Mouse (Mus musculus) CH12.LX (cell line): Measurements from ENCODE around the gene Ngef. TPM values are rescaled to one million over a fixed set of nuclear protein-coding genes. Genes with fewer than 3 reads are reported as not detected.

Source experiments
- DNase-seq: peaks from one replicate; pipeline ENCODE4 v3.0.0-alpha.2; 2013; ENCODE audit errors: extremely low read depth
- H3K27ac ChIP-seq: 2 replicates; pipeline ENCODE4 v1.5.1; 2012; ENCODE audit warnings: low read depth, mild to moderate bottlenecking, control low read depth, moderate library complexity; ENCODE audit not compliant: insufficient read depth
- H3K27me3 ChIP-seq: replicated peaks from 2 replicates; pipeline ENCODE3; 2012; ENCODE audit warnings: inconsistent platforms
- H3K36me3 ChIP-seq, 2 experiments: replicated peaks in 1 of 2; 2 replicates each; pipeline versions ENCODE3 to v1.6.1; 2012; ENCODE audit warnings: inconsistent platforms in 1 of 2, low read length in 1 of 2, mild to moderate bottlenecking in 1 of 2, mixed read lengths in 1 of 2, moderate library complexity in 1 of 2; ENCODE audit not compliant: control insufficient read depth in 1 of 2, insufficient read depth in 1 of 2
- H3K4me1 ChIP-seq, 2 experiments: 2 replicates each; pipeline ENCODE4 v1.6.1; 2012; ENCODE audit warnings: inconsistent platforms in 1 of 2, moderate library complexity in 1 of 2; ENCODE audit not compliant: insufficient read depth in 2 of 2, control insufficient read depth in 1 of 2
- H3K4me2 ChIP-seq: 2 replicates; pipeline ENCODE4 v1.6.1; 2012; ENCODE audit warnings: low read depth, mild to moderate bottlenecking, control low read depth; ENCODE audit not compliant: poor library complexity, insufficient read depth, severe bottlenecking
- H3K4me3 ChIP-seq, 3 experiments: fragments of 150-350 bp in 1 of 3; sonication (generic) in 1 of 3; replicated peaks in 1 of 3; 2 replicates each; pipeline versions ENCODE3 to v1.5.1; 2011 to 2012; ENCODE audit warnings: low read depth in 2 of 3, low read length in 2 of 3, mild to moderate bottlenecking in 2 of 3, moderate library complexity in 2 of 3, control low read depth in 1 of 3, improper control_type of control experiment in 1 of 3, inconsistent platforms in 1 of 3, mixed read lengths in 1 of 3; ENCODE audit not compliant: poor library complexity in 1 of 3
- H3K79me2 ChIP-seq: replicated peaks from 2 replicates; pipeline ENCODE4 v1.6.1; 2012; ENCODE audit warnings: mild to moderate bottlenecking, moderate library complexity; ENCODE audit not compliant: control insufficient read depth, poor library complexity, insufficient read depth, severe bottlenecking; ENCODE audit errors: extremely low read depth
- H3K9ac ChIP-seq: 2 replicates; pipeline ENCODE4 v1.6.1; 2012; ENCODE audit warnings: low read depth, mild to moderate bottlenecking, control low read depth, moderate library complexity; ENCODE audit not compliant: insufficient read depth
- H3K9me3 ChIP-seq: replicated peaks from 2 replicates; pipeline ENCODE3; 2012; ENCODE audit warnings: low read length, inconsistent platforms, mixed read lengths
- BHLHE40 ChIP-seq: IDR thresholded peaks from 2 replicates; pipeline ENCODE4 v1.6.1; 2011; ENCODE audit warnings: mild to moderate bottlenecking, low read depth, low read length, improper control_type of control experiment
- CHD1 ChIP-seq: IDR thresholded peaks from 2 replicates; pipeline ENCODE4 v1.6.1; 2012; ENCODE audit warnings: low read depth, low read length, improper control_type of control experiment, inconsistent platforms
- CHD2 ChIP-seq: IDR thresholded peaks from 2 replicates; pipeline ENCODE4 v1.6.1; 2011; ENCODE audit warnings: low read length, improper control_type of control experiment
- CTCF ChIP-seq, 2 experiments: IDR thresholded peaks in 1 of 2; conservative IDR thresholded peaks in 1 of 2; 2 replicates each; pipeline ENCODE4 v1.5.1; 2011 to 2012; ENCODE audit warnings: low read depth in 2 of 2, low read length in 2 of 2, improper control_type of control experiment in 1 of 2, inconsistent platforms in 1 of 2, mild to moderate bottlenecking in 1 of 2, moderate library complexity in 1 of 2
- E2F4 ChIP-seq: IDR thresholded peaks from 2 replicates; pipeline ENCODE4 v1.6.1; 2011; ENCODE audit warnings: low read depth, low read length, improper control_type of control experiment; ENCODE audit not compliant: insufficient replicate concordance
- ETS1 ChIP-seq: conservative IDR thresholded peaks from 2 replicates; pipeline ENCODE4 v1.6.1; 2012; ENCODE audit warnings: low read depth, mild to moderate bottlenecking, inconsistent platforms, low read length, improper control_type of control experiment, moderate library complexity
- GABPA ChIP-seq: IDR thresholded peaks from 2 replicates; pipeline ENCODE4 v1.6.1; 2012; ENCODE audit warnings: low read depth, low read length, improper control_type of control experiment, inconsistent platforms; ENCODE audit not compliant: insufficient replicate concordance
- IRF4 ChIP-seq: IDR thresholded peaks from 2 replicates; pipeline ENCODE4 v1.6.1; 2014; ENCODE audit warnings: low read depth, mild to moderate bottlenecking, inconsistent platforms, low read length, improper control_type of control experiment
- MAFK ChIP-seq: IDR thresholded peaks from 2 replicates; pipeline ENCODE4 v1.6.1; 2011; ENCODE audit warnings: low read length, improper control_type of control experiment; ENCODE audit not compliant: insufficient replicate concordance
- MEF2A ChIP-seq: IDR thresholded peaks from 2 replicates; pipeline ENCODE4 v1.6.1; 2014; ENCODE audit warnings: low read depth, mild to moderate bottlenecking, inconsistent platforms, low read length, improper control_type of control experiment, borderline replicate concordance
- MXI1 ChIP-seq: IDR thresholded peaks from 2 replicates; pipeline ENCODE4 v1.6.1; 2011; ENCODE audit warnings: mild to moderate bottlenecking, low read depth, low read length, improper control_type of control experiment
- NRF1 ChIP-seq: IDR thresholded peaks from 2 replicates; pipeline ENCODE4 v1.6.1; 2014; ENCODE audit warnings: low read depth, mild to moderate bottlenecking, inconsistent platforms, low read length, improper control_type of control experiment, moderate library complexity
- PAX5 ChIP-seq: IDR thresholded peaks from 2 replicates; pipeline ENCODE4 v1.6.1; 2012; ENCODE audit warnings: low read length, inconsistent platforms, mixed read lengths
- POLR2A ChIP-seq: IDR thresholded peaks from 2 replicates; pipeline ENCODE4 v1.6.1; 2011; ENCODE audit warnings: low read depth, mild to moderate bottlenecking, improper control_type of control experiment, low read length
- POLR2AphosphoS2 ChIP-seq: IDR thresholded peaks from 2 replicates; pipeline ENCODE4 v1.6.1; 2011; ENCODE audit warnings: low read depth, low read length, improper control_type of control experiment
- RAD21 ChIP-seq: IDR thresholded peaks from 2 replicates; pipeline ENCODE4 v1.6.1; 2011; ENCODE audit warnings: low read depth, mild to moderate bottlenecking, low read length, improper control_type of control experiment, moderate library complexity
- SIN3A ChIP-seq: IDR thresholded peaks from 2 replicates; pipeline ENCODE4 v1.6.1; 2012; ENCODE audit warnings: low read length, improper control_type of control experiment, inconsistent platforms
- TBP ChIP-seq: conservative IDR thresholded peaks from 2 replicates; pipeline ENCODE4 v1.6.1; 2011; ENCODE audit warnings: low read depth, low read length, improper control_type of control experiment
- TCF12 ChIP-seq: IDR thresholded peaks from 2 replicates; pipeline ENCODE4 v1.6.1; 2014; ENCODE audit warnings: low read depth, mild to moderate bottlenecking, inconsistent platforms, low read length, improper control_type of control experiment
- USF2 ChIP-seq: conservative IDR thresholded peaks from 2 replicates; pipeline ENCODE4 v1.6.1; 2011; ENCODE audit warnings: low read depth, low read length, improper control_type of control experiment
- ZC3H11A ChIP-seq: IDR thresholded peaks from 2 replicates; pipeline ENCODE4 v1.6.1; 2012; ENCODE audit warnings: low read depth, mild to moderate bottlenecking, inconsistent platforms, low read length, improper control_type of control experiment
- ZNF384 ChIP-seq: IDR thresholded peaks from 2 replicates; pipeline ENCODE4 v1.6.1; 2012; ENCODE audit warnings: low read depth, low read length, improper control_type of control experiment, inconsistent platforms
- dilution Hi-C: fragments of 300-500 bp; cut with MboI; formaldehyde crosslinking; loops from 2 replicates; pipeline ENCODE4 v1.14.3; 2020; ENCODE audit warnings: low sequenced_read_pairs; ENCODE audit not compliant: extremely low pct_unique_long_range_greater_than_20kb, extremely low pct_ligation_motif_present
- in situ Hi-C: fragments of 300-500 bp; cut with MboI; formaldehyde crosslinking; loops from 3 replicates; pipeline ENCODE4 v1.14.3; 2019; ENCODE audit warnings: low sequenced_read_pairs, low pct_ligation_motif_present, low pct_unique_long_range_greater_than_20kb, mixed read lengths
- polyA plus RNA-seq: library from polyadenylated mRNA; unstranded; fragments of >175 nt; gene quantifications from 2 replicates; pipeline ENCODE4 v1.2.1, GENCODE M21; 2012; ENCODE audit warnings: low read depth; ENCODE audit not compliant: insufficient read length
- total RNA-seq, 2 experiments: library from RNA; depleted of rRNA; stranded (reverse); fragments of 300-350 nt in 1 of 2; fragments of >200 nt in 1 of 2; gene quantifications; 2 replicates each; pipeline ENCODE4 v1.2.3; 2012 to 2014

Gene Ngef
- total and polyA plus RNA-seq, 3 experiments, result not detected

DNA sequence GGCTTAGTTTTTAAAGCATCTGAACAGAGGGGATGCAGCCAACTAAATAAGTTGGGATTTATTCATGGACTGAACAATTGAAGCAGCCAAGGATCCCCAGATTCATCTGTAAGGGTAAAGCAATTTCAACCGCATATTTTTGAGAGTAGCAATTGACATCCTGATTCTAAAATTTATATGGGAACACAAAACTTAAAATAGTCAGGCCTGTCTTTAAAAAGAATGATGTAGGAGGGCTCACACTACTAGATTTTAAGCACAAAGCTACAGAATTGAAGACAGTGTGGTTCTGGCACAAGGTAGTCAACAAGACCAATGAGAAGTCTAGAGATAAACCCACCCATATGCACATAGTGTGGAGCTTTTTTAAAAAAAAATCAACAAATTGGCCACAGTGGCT lies 36.7 kb downstream of the Ngef start:
- TF ChIP-seq POLR2AphosphoS2, result no peak
- TF ChIP-seq PAX5, result no peak
- TF ChIP-seq ETS1, result no peak
- TF ChIP-seq USF2, result no peak
- TF ChIP-seq MEF2A, result no peak
- no peak overlapping the region for H3K4me3 ChIP-seq
- no peak overlapping the region for H3K4me2 ChIP-seq
- no peaks in the 10 kb centered on the region for H3K36me3 ChIP-seq
- H3K27me3 ChIP-seq, result no peaks in the 10 kb centered on the region
- dilution Hi-C loops (no loop called here), in situ Hi-C loops (no loop called here)
- H3K27ac ChIP-seq, result no peak overlapping the region
- no peak overlapping the region for H3K9ac ChIP-seq
- H3K79me2 ChIP-seq, result no peaks in the 10 kb centered on the region
- no peaks in the 10 kb centered on the region for H3K9me3 ChIP-seq
- no peak for DNase-seq
- H3K4me1 ChIP-seq, result peaks cover 0 to 3% of the 10 kb centered on the region in 2 experiments; a peak in 2 of 4 replicates

DNA sequence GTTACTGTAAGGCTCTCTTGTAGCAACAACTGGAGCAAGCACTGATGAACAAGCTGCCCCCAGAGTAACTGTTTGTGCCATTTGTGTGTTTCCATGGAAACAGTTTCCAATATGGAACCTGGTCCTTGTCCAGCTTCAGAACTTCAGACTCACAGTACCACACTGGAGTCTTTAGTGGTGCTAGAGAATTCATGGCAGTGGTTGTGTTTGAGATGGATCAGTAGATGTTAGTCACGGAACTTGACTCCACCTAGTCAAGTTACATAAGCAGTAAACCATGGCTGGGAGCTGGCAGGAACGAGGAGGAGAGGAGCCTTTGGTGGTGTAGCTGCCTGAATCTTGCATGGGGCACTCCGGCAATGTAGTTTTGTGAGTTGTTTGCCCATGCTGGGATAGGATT lies 39.6 kb downstream of the Ngef start:
- TF ChIP-seq TCF12 (no peak), TBP (no peak), IRF4 (no peak), BHLHE40 (no peak), E2F4 (no peak), CHD2 (no peak), MXI1 (no peak), POLR2A (no peak), RAD21 (no peak)
- no peak overlapping the region for H3K27ac ChIP-seq
- no peak overlapping the region for H3K4me2 ChIP-seq
- no peak for DNase-seq
- H3K9me3 ChIP-seq, result no peaks in the 10 kb centered on the region
- dilution Hi-C loops, result no loop called here
- H3K27me3 ChIP-seq, result no peaks in the 10 kb centered on the region
- no peaks in the 10 kb centered on the region for H3K36me3 ChIP-seq
- in situ Hi-C loops, result no loop called here
- no peaks in the 10 kb centered on the region for H3K79me2 ChIP-seq
- H3K4me3 ChIP-seq, result no peak overlapping the region
- no peaks in the 10 kb centered on the region for H3K4me1 ChIP-seq
- no peak overlapping the region for H3K9ac ChIP-seq

DNA sequence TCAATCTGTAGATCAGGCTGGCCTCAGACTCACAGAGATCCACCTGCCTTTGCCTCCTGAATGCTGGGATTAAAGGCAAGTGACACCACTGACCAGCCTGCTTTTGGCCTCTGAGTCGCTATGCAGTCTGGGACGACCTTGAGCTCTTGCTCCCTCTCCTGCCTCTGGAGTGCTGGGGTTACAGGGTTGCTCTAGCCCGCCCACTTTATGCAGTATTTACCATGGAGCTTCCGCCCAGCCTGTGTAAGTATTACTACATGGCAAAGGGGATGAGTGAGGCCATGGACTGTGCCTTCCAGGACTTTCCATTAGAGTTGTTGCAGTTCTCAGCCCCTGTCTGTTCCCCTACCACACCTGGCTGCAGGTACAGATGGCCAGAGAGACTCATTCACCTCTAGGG lies 41.3 kb downstream of the Ngef start:
- no peak overlapping the region for H3K27ac ChIP-seq
- no peak overlapping the region for H3K4me2 ChIP-seq
- H3K27me3 ChIP-seq, result peaks cover 1% of the 10 kb centered on the region
- H3K9ac ChIP-seq, result no peak overlapping the region
- H3K9me3 ChIP-seq, result no peaks in the 10 kb centered on the region
- in situ Hi-C loops (no loop called here), dilution Hi-C loops (no loop called here)
- no peaks in the 10 kb centered on the region for H3K4me1 ChIP-seq
- H3K79me2 ChIP-seq, result no peaks in the 10 kb centered on the region
- TF ChIP-seq E2F4 (no peak), ZC3H11A (no peak), PAX5 (no peak), SIN3A (no peak), CHD1 (no peak), NRF1 (no peak), ETS1 (no peak), MAFK (no peak), GABPA (no peak), BHLHE40 (no peak), IRF4 (no peak), TCF12 (no peak), POLR2AphosphoS2 (no peak), CTCF (conservative IDR thresholded peaks at IDR 0.05 in 1 of 2, IDR thresholded peaks at IDR 0.05 in 1 of 2; ENCODE audit: low read depth in 2 of 2, low read length in 2 of 2) (no peak), ZNF384 (no peak), MXI1 (no peak)
- H3K4me3 ChIP-seq, result no peak overlapping the region
- no peaks in the 10 kb centered on the region for H3K36me3 ChIP-seq
- DNase-seq, result no peak
